Mouse (Mus musculus) thymus, adult 2 months (tissue): ENCODE results near the gene Rnf222. TPM values are rescaled to one million over a fixed set of nuclear protein-coding genes. Genes with fewer than 3 reads are reported as not detected.

Experiments used
- DNase-seq: peaks from one replicate; pipeline ENCODE4 v3.0.0; 2021
- H3K27ac ChIP-seq: fragments of 200-500 bp; 2 replicates; pipeline ENCODE4 v1.5.1; 2012; ENCODE audit warnings: low read length, control low read depth; ENCODE audit not compliant: control insufficient read depth, insufficient read depth
- H3K27me3 ChIP-seq: fragments of 200-500 bp; 2 replicates; pipeline ENCODE4 v1.6.1; 2012; ENCODE audit warnings: mild to moderate bottlenecking, low read length, moderate library complexity, mixed read lengths; ENCODE audit not compliant: control insufficient read depth, insufficient read depth
- H3K36me3 ChIP-seq: fragments of 200-500 bp; 2 replicates; pipeline ENCODE4 v1.6.1; 2012; ENCODE audit warnings: mild to moderate bottlenecking, low read length, moderate library complexity; ENCODE audit not compliant: control insufficient read depth, insufficient read depth
- H3K4me1 ChIP-seq: fragments of 200-500 bp; replicated peaks from 2 replicates; pipeline ENCODE4 v1.6.1; 2012; ENCODE audit warnings: low read length; ENCODE audit not compliant: control insufficient read depth, insufficient read depth
- H3K4me3 ChIP-seq: fragments of 200-500 bp; 2 replicates; pipeline ENCODE4 v1.5.1; 2012; ENCODE audit warnings: mild to moderate bottlenecking, low read length, control low read depth, moderate library complexity; ENCODE audit not compliant: control insufficient read depth, insufficient read depth
- CTCF ChIP-seq: fragments of 200-500 bp; IDR thresholded peaks from 2 replicates; pipeline ENCODE4 v1.5.1; 2012; ENCODE audit warnings: mild to moderate bottlenecking, control low read depth, low read length, moderate library complexity, borderline replicate concordance; ENCODE audit not compliant: control insufficient read depth, poor library complexity, insufficient read depth; ENCODE audit errors: extremely low read depth
- POLR2A ChIP-seq: fragments of 200-500 bp; IDR thresholded peaks from 2 replicates; pipeline ENCODE4 v1.6.1; 2012; ENCODE audit warnings: mild to moderate bottlenecking, low read length, control low read depth, moderate library complexity; ENCODE audit not compliant: control insufficient read depth, poor library complexity, insufficient read depth; ENCODE audit errors: extremely low read depth
- WGBS: fragments of 180-500 bp; shearing (Covaris S2); methylation state at CpG from one replicate; pipeline ENCODE4 v1.1.7; 2018; 5-methylcytosine and 5-hydroxymethylcytosine counted together
- polyA plus RNA-seq: library from polyadenylated mRNA; depleted of rRNA; stranded (reverse); fragments of >200 nt; gene quantifications from 2 replicates; pipeline ENCODE4 v1.2.3, GENCODE M21; 2012

The Rnf222 gene
- polyA plus RNA-seq, 1 experiment: 0.04 TPM

DNA sequence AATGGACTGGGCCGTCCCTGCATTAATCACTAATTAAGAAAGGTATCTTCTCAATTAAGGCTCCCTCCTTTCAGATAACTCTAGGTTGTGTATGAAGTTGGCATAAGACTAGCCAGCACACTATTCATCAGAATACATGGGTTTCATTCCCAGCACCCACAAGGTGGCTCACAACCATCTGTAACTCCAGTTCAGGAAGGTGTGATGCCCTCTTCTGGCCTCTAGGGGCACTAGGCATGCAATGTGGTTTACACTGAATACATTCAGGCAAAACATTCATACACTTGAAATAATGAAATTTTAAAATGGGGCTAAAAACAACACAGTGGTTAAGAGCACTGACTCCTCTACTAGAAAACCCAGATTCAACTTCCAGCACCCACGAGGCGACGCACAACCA is 8.8 kb downstream of the Rnf222 start:
- 78% methylated on average over 4 of the region's 4 CpGs for WGBS
- TF ChIP-seq CTCF (no peak), POLR2A (no peak)
- DNase-seq: peak; percentile 61
- H3K4me3 ChIP-seq: no peak overlapping the region
- no peaks in the 10 kb centered on the region for H3K27me3 ChIP-seq
- no peak overlapping the region for H3K27ac ChIP-seq
- peaks cover 18% of the 10 kb centered on the region for H3K4me1 ChIP-seq
- H3K36me3 ChIP-seq: no peaks in the 10 kb centered on the region

DNA sequence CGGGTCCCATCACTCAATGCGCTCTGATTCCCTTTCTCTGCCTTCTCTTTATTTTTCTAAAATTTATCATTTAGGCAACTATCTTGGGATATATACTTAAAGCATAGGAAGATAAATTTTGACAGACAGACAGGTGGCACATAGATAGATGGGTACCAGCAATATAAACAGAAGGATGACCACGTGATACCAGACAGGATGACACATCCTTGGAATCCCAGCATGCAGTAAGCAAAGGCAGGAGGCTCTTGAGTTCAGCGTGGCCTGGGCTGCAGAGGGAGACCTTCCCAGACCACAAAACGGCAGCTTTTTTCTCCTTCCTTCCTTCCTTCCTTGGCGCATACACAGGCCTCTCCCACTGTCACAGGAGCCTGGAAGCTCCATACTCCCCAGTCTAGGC is 9.5 kb downstream of the Rnf222 start:
- Histone ChIP-seq H3K27ac (no peak overlapping the region), H3K4me3 (no peak overlapping the region), H3K27me3 (no peaks in the 10 kb centered on the region), H3K36me3 (no peaks in the 10 kb centered on the region; the same call in 1 of the 2 replicates), H3K4me1 (peaks cover 21% of the 10 kb centered on the region)
- no peak for DNase-seq
- 58% methylated on average over 6 of the region's 6 CpGs for WGBS
- no peak for TF ChIP-seq POLR2A
- TF ChIP-seq CTCF: no peak

DNA sequence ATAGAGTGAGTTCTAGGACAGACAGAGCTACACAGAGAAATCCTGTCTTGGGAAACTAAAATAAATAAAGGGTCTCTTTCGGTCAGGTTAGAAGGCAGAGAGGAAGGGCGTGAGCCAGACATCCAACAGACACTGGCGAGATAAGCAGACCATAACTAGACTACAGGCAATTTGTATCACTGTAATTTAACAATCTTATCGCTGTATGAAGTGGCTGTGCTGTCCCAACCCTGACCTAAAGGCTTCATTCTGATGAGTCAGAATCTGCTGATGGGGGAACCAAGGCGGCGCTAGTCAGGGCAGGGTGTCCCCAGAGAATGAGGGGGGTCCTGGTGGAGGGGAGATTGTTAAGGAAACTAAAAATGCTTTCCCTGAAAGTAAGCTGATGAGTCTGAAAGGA is 10.4 kb downstream of the Rnf222 start:
- WGBS: 91% methylated on average over 6 of the region's 6 CpGs
- TF ChIP-seq CTCF (no peak), POLR2A (no peak)
- H3K27ac ChIP-seq: no peak overlapping the region
- H3K36me3 ChIP-seq: peaks cover 9% of the 10 kb centered on the region
- H3K4me1 ChIP-seq: peaks cover 18% of the 10 kb centered on the region
- DNase-seq: no peak
- no peaks in the 10 kb centered on the region for H3K27me3 ChIP-seq
- H3K4me3 ChIP-seq: no peak overlapping the region

- TF ChIP-seq POLR2A: no peak
- no peak for TF ChIP-seq CTCF
- DNase-seq: no peak
- Histone ChIP-seq H3K27me3 (no peaks in the 10 kb centered on the region), H3K27ac (no peak overlapping the region), H3K36me3 (peaks cover 20% of the 10 kb centered on the region), H3K4me3 (no peak overlapping the region), H3K4me1 (peaks cover 8% of the 10 kb centered on the region)
- WGBS: 81% methylated on average over 8 of the region's 8 CpGs
These were observed 11.5 kb downstream of the Rnf222 start for GRCm38 (mm10) chr11:68899815-68900214.

GRCm38 (mm10) chr11:68900519-68901350 is 12.4 kb downstream of the Rnf222 start:
- no peak overlapping the region for H3K27ac ChIP-seq
- peaks cover 8% of the 10 kb centered on the region for H3K4me1 ChIP-seq
- DNase-seq: no peak
- no peak for TF ChIP-seq CTCF
- no peak for TF ChIP-seq POLR2A
- H3K36me3 ChIP-seq: peaks cover 29% of the 10 kb centered on the region
- 37% methylated on average over 31 of the region's 31 CpGs for WGBS
- H3K27me3 ChIP-seq: no peaks in the 10 kb centered on the region
- no peak overlapping the region for H3K4me3 ChIP-seq

- WGBS: under 1% methylated on average over 52 of the region's 52 CpGs
- peak; percentile 98 for DNase-seq
- peak within 1 kb of the TSS; percentile 2; the same call in 1 of the 2 replicates for H3K27ac ChIP-seq
- H3K4me1 ChIP-seq: peaks cover 8% of the 10 kb centered on the region
- no peaks in the 10 kb centered on the region for H3K27me3 ChIP-seq
- peak; percentile 96 for TF ChIP-seq CTCF
- peak; percentile 82 for TF ChIP-seq POLR2A
- H3K36me3 ChIP-seq: peaks cover 36% of the 10 kb centered on the region
- peak within 1 kb of the TSS; percentile 78 for H3K4me3 ChIP-seq
These were observed 13.1 kb downstream of the Rnf222 start, which contains the start of gene Rpl26 for GRCm38 (mm10) chr11:68901351-68902046. Rpl26 (plus strand) TSS chr11:68901583.
